Mouse (Mus musculus) natural killer cell, adult 2 months (primary cell): ENCODE data around the gene Irf2bpl.

Experiments
- DNase-seq, 2 experiments: peaks; one replicate each; pipeline ENCODE4 v3.0.0; 2022; ENCODE audit warnings: low spot score in 2 of 2

Irf2bpl gene

GRCm38 (mm10) chr12:86898448-86898847, 13.8 kb upstream of the Irf2bpl start:
- DNase-seq: no peak

GRCm38 (mm10) chr12:86897769-86898273, 13.2 kb upstream of the Irf2bpl start:
- DNase-seq: no peak

- no peak for DNase-seq
Observed at GRCm38 (mm10) chr12:86896921-86897512, 12.4 kb upstream of the Irf2bpl start.

- DNase-seq: no peak
Observed at GRCm38 (mm10) chr12:86896441-86896890, 11.9 kb upstream of the Irf2bpl start.

GRCm38 (mm10) chr12:86895703-86896409, 11.3 kb upstream of the Irf2bpl start:
- DNase-seq: no peak

- DNase-seq: peak in 1 of 2 experiments; percentile 48
Observed at GRCm38 (mm10) chr12:86894841-86895428, 10.3 kb upstream of the Irf2bpl start.

GRCm38 (mm10) chr12:86894184-86894839, 9.7 kb upstream of the Irf2bpl start:
- DNase-seq: peak; percentile 96

GRCm38 (mm10) chr12:86893326-86894183, 9.0 kb upstream of the Irf2bpl start:
- DNase-seq: no peak

GRCm38 (mm10) chr12:86892711-86893311, 8.2 kb upstream of the Irf2bpl start:
- DNase-seq: no peak

- peak; percentile 77 to 79 for DNase-seq
Observed at GRCm38 (mm10) chr12:86891786-86892702, 7.4 kb upstream of the Irf2bpl start.

GRCm38 (mm10) chr12:86891454-86891785, 6.8 kb upstream of the Irf2bpl start:
- no peak for DNase-seq

GRCm38 (mm10) chr12:86890796-86891301, 6.3 kb upstream of the Irf2bpl start:
- no peak for DNase-seq

- no peak for DNase-seq
Observed at GRCm38 (mm10) chr12:86890091-86890720, 5.6 kb upstream of the Irf2bpl start.

- DNase-seq: no peak
Observed at GRCm38 (mm10) chr12:86889103-86889644, 4.6 kb upstream of the Irf2bpl start.

GRCm38 (mm10) chr12:86888130-86889069, 3.8 kb upstream of the Irf2bpl start:
- DNase-seq: peak; percentile 65 to 74

GRCm38 (mm10) chr12:86887381-86888129, 3.0 kb upstream of the Irf2bpl start:
- no peak for DNase-seq

GRCm38 (mm10) chr12:86886446-86886965, 1.9 kb upstream of the Irf2bpl start:
- DNase-seq: no peak
